Mouse (Mus musculus): Measurements from ENCODE around the gene Engase. TPM values are rescaled to one million over a fixed set of nuclear protein-coding genes. Genes with fewer than 3 reads are reported as not detected.
A peak's percentile ranks its signal among the peaks of the same experiment; 100 is the strongest.

Engase gene
- polyA plus RNA-seq (2015; fragmentation: Nextera tagmentation; extraction: Ambion mirVana), result 5.3 and 6.8 TPM in 2 replicates

GRCm38 (mm10) chr11:118476396-118477373, at the start of gene Engase:
Gene Engase (plus strand): TSS chr11:118476829.
- Histone ChIP-seq H3K27ac (replicated peaks) (0 out of 2 replicates have a peak within 1 kb of the TSS, but pooled peaks have one; percentile 35), H3K9ac (replicated peaks) (peak within 1 kb of the TSS; percentile 63), H3K4me1 (peaks cover 12% of the 10 kb centered on the region), H3K36me3 (no peaks in the 10 kb centered on the region), H3K4me2 (replicated peaks) (peak within 1 kb of the TSS; percentile 83), H3K27me3 (no peaks in the 10 kb centered on the region), H3K9me3 (no peaks in the 10 kb centered on the region), H3K4me3 (peak within 1 kb of the TSS; percentile 72)
- WGBS, result 1% methylated on average over 57 of the region's 57 CpGs
- peak; percentile 100 for ATAC-seq (replicated peaks)

- no peaks in the 10 kb centered on the region for H3K36me3 ChIP-seq
- H3K9ac ChIP-seq (replicated peaks), result no peak overlapping the region
- H3K9me3 ChIP-seq, result no peaks in the 10 kb centered on the region
- H3K27me3 ChIP-seq, result no peaks in the 10 kb centered on the region
- no peak overlapping the region for H3K4me2 ChIP-seq (replicated peaks)
- 46% methylated on average over 3 of the region's 3 CpGs for WGBS
- H3K4me1 ChIP-seq, result peaks cover 44% of the 10 kb centered on the region
- H3K4me3 ChIP-seq, result no peak overlapping the region
- no peak overlapping the region for H3K27ac ChIP-seq (replicated peaks)
- no peak for ATAC-seq (replicated peaks)
Observed at GRCm38 (mm10) chr11:118427266-118427779, 49.3 kb upstream of the Engase start.

GRCm38 (mm10) chr11:118427986-118428385, 48.6 kb upstream of the Engase start, which contains the start of gene C1qtnf1:
Gene C1qtnf1 (plus strand): TSS chr11:118428203.
- Histone ChIP-seq H3K27ac (replicated peaks) (peak within 1 kb of the TSS; percentile 57; the same call in 1 of the 2 replicates), H3K9ac (replicated peaks) (peak within 1 kb of the TSS; percentile 38), H3K4me2 (replicated peaks) (peak within 1 kb of the TSS; percentile 33), H3K4me3 (peak within 1 kb of the TSS; percentile 26), H3K36me3 (no peaks in the 10 kb centered on the region), H3K9me3 (no peaks in the 10 kb centered on the region), H3K4me1 (peaks cover 43% of the 10 kb centered on the region), H3K27me3 (no peaks in the 10 kb centered on the region)
- ATAC-seq (replicated peaks), result no peak
- 2% methylated on average over 8 of the region's 8 CpGs for WGBS

DNA sequence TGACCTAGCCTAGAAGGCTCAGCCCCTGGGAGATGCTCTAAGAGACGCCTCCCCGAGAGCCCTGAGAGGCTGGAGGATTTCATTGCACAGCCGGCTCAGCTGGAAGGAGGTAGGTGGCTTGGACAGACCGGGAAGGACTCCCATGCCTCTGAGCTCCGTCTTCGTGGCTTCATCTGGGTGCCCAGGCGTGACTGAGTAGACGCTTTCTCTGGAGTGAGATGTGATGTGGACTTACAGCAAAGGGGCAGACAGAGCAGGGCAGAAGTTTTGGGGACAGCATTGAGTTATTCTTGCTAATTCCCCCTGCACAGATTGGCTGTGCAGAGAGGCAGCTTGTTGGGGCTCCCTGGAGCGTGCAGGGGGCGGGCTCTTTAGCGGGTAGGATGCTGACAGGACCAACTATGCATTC, 48.2 kb upstream of the Engase start:
- H3K4me2 ChIP-seq (replicated peaks), result peak overlapping the region; percentile 33
- peak overlapping the region; percentile 26 for H3K4me3 ChIP-seq
- 11% methylated on average over 11 of the region's 11 CpGs for WGBS
- no peak for ATAC-seq (replicated peaks)
- peaks cover 41% of the 10 kb centered on the region for H3K4me1 ChIP-seq
- H3K9ac ChIP-seq (replicated peaks), result peak overlapping the region; percentile 38
- peak overlapping the region; percentile 57; the same call in 1 of the 2 replicates for H3K27ac ChIP-seq (replicated peaks)
- no peaks in the 10 kb centered on the region for H3K36me3 ChIP-seq
- H3K9me3 ChIP-seq, result no peaks in the 10 kb centered on the region
- no peaks in the 10 kb centered on the region for H3K27me3 ChIP-seq

DNA sequence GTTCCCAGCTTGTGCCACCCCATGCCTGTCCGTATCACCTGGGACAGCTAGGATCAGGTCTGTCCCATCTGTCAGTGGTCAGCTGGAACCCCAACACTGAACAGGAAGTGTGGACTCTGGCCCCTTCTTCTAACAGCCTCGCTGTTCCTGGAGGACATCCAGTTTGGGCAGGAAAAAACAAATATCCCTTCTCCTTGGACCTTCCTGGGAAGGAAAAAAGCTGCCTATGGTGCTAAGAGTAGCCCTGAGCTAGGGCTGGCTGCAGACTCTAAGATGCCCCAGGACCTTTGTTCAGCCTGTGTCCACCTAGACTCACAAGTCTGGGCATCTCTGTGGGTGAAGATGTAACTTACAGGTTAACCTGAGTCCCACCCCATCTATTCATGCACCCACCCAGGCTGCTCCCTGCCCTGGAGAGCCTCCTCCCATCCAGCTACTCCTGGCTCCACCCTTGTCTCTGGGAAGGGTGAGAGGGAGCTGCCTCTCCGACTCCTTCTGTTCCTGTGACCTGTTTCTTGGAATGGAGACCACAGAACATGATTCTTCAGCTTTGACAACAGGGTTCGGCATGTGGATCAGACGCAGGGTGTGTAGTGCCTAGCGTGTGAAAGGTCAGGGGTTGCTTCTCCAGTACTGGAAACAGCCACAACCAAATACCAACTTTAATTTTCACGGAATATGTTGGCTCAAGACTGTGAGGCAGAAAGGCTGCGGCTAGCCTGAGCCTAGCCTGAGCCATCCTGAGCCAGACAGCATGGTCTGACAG, 47.5 kb upstream of the Engase start:
- Histone ChIP-seq H3K4me3 (peak overlapping the region; percentile 26; the same call in 1 of the 2 replicates), H3K36me3 (no peaks in the 10 kb centered on the region), H3K27ac (replicated peaks) (0 out of 2 replicates have a peak overlapping the region, but pooled peaks have one; percentile 57), H3K9me3 (no peaks in the 10 kb centered on the region), H3K9ac (replicated peaks) (peak overlapping the region; percentile 38; the same call in 1 of the 2 replicates), H3K27me3 (no peaks in the 10 kb centered on the region), H3K4me1 (peaks cover 41% of the 10 kb centered on the region), H3K4me2 (replicated peaks) (peak overlapping the region; percentile 33)
- WGBS, result 66% methylated on average over 8 of the region's 8 CpGs
- ATAC-seq (replicated peaks), result no peak

GRCm38 (mm10) chr11:118430291-118430885, 46.2 kb upstream of the Engase start:
- H3K27ac ChIP-seq (replicated peaks), result no peak overlapping the region
- H3K9me3 ChIP-seq, result no peaks in the 10 kb centered on the region
- H3K4me2 ChIP-seq (replicated peaks), result no peak overlapping the region
- ATAC-seq (replicated peaks), result no peak
- no peaks in the 10 kb centered on the region for H3K36me3 ChIP-seq
- peaks cover 38% of the 10 kb centered on the region for H3K4me1 ChIP-seq
- WGBS, result 36% methylated on average over 4 of the region's 4 CpGs
- H3K9ac ChIP-seq (replicated peaks), result no peak overlapping the region
- no peaks in the 10 kb centered on the region for H3K27me3 ChIP-seq
- no peak overlapping the region for H3K4me3 ChIP-seq

DNA sequence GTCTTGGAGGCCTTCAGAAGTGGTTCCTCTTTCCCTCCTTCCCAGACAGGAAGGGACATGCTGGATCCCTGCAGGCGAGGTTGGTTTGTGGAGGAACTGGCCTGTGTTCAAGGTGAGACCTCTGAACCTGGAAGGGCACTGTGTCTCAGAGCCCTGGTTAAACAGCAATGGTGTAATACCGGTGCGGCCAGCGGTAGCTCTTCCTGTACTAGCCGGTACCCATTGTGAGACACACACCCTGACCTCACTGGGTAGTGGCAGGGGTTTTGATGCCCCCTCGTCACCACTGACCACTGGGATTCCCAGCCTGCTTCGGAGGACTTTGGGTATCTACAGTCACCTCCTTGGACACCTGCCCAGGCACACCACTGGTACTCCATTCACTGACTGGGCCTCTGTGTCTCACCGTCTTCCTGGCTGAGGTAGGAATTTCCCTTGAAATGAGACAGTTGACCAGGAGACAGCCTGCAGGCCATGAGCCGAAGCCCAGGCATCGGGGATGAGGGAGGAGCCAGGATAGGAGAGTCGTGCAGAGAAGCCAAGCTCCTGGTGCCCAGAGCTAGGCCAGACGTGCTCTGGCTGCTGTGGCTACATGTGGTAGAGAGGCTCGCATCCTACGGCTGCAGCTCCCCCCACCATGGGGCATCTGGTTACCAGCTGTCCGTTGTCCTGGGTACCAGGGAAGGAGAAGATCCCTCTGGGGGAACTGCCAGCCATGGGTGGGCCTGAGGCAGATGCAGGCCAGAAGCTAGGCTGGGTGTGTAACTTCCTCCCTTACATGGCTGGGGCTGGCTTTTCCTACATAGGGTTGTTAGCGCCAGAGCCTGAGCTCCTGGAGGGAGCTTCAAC, 45.3 kb upstream of the Engase start:
- Histone ChIP-seq H3K4me1 (peaks cover 42% of the 10 kb centered on the region), H3K9me3 (no peaks in the 10 kb centered on the region), H3K36me3 (no peaks in the 10 kb centered on the region), H3K4me2 (replicated peaks) (no peak overlapping the region), H3K27ac (replicated peaks) (no peak overlapping the region), H3K9ac (replicated peaks) (no peak overlapping the region), H3K27me3 (no peaks in the 10 kb centered on the region), H3K4me3 (no peak overlapping the region)
- ATAC-seq (replicated peaks), result no peak
- 88% methylated on average over 16 of the region's 16 CpGs for WGBS

DNA sequence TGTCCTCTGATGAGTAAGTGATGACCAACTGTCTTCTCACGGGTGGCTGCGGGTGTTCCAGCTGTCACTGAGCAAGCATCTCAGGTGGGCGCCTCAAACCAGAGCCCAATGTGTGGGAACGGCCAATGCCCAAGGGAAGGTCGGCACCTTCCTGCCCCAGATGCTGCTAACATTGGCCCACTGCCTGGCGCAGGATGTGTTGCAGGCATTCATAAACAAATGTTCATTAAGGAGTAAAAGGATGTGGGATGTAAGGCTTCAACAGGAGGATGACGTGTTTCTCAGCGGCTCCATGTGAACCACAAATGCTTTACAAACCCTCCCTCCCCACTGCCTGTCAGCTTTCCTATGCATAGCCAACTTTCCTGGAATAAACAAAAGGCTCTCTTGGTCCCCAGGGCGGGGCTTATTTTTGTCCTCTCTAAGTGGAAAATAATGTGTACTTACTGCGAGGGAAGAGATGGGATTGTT, 43.2 kb upstream of the Engase start:
- Histone ChIP-seq H3K4me3 (peak overlapping the region; percentile 9; the same call in 1 of the 2 replicates), H3K27ac (replicated peaks) (peak overlapping the region; percentile 23; the same call in 1 of the 2 replicates)
- WGBS, result 45% methylated on average over 10 of the region's 10 CpGs

DNA sequence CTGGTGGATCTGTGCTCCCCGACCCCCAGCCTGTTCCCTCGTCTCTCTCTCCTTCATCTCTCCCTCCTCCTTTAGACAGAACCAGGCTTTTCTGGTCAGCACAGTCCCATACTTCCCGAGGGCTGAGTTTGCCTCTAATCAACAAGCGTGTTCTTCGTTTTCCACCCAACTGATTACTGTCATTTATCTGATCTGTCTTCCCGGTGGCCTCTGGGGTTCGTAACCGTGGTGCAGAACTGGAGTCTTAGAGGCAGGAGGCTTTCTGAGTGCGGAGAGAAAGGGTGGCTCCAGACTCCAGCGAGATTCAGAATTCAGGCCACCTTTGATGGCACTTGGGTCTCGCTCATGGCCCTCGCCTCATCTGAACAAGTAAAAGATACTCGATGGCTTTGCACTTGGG, 42.5 kb upstream of the Engase start:
- no peak overlapping the region for H3K9ac ChIP-seq (replicated peaks)

More for the DNA sequence above, 43.2 kb upstream of the Engase start:
- ATAC-seq (replicated peaks), result no peak
- Histone ChIP-seq H3K9ac (replicated peaks) (no peak overlapping the region), H3K36me3 (no peaks in the 10 kb centered on the region), H3K9me3 (no peaks in the 10 kb centered on the region), H3K4me1 (peaks cover 50% of the 10 kb centered on the region), H3K27me3 (no peaks in the 10 kb centered on the region), H3K4me2 (replicated peaks) (peak overlapping the region; percentile 39)

GRCm38 (mm10) chr11:118436471-118436935, 40.1 kb upstream of the Engase start:
- no peak overlapping the region for H3K4me3 ChIP-seq
- no peaks in the 10 kb centered on the region for H3K27me3 ChIP-seq
- H3K36me3 ChIP-seq, result no peaks in the 10 kb centered on the region
- H3K9ac ChIP-seq (replicated peaks), result no peak overlapping the region
- 12% methylated on average over 6 of the region's 6 CpGs for WGBS
- H3K9me3 ChIP-seq, result no peaks in the 10 kb centered on the region
- peak overlapping the region; percentile 27; the same call in 1 of the 2 replicates for H3K27ac ChIP-seq (replicated peaks)
- no peak overlapping the region for H3K4me2 ChIP-seq (replicated peaks)
- ATAC-seq (replicated peaks), result 0 out of 2 replicates have a peak, but pooled peaks have one; percentile 50
- peaks cover 49% of the 10 kb centered on the region for H3K4me1 ChIP-seq

More for the DNA sequence above, 42.5 kb upstream of the Engase start:
- Histone ChIP-seq H3K4me3 (no peak overlapping the region), H3K36me3 (no peaks in the 10 kb centered on the region), H3K4me2 (replicated peaks) (peak overlapping the region; percentile 39), H3K27ac (replicated peaks) (no peak overlapping the region), H3K27me3 (no peaks in the 10 kb centered on the region), H3K9me3 (no peaks in the 10 kb centered on the region), H3K4me1 (peaks cover 50% of the 10 kb centered on the region)
- ATAC-seq (replicated peaks), result no peak
- WGBS, result 56% methylated on average over 13 of the region's 13 CpGs

Data from forebrain, embryonic 15.5 days (tissue).